Mouse (Mus musculus): ENCODE data around the gene Jade2.
A peak's percentile ranks its signal among the peaks of the same experiment; 100 is the strongest.

Gene Jade2

GRCm38 (mm10) chr11:51857081-51857671 lies at the start of gene Jade2:
Gene Jade2 (minus strand): TSS chr11:51857653.
- DNase-seq (ENCODE audit: low spot score), result no peak

- no peak for DNase-seq (ENCODE audit: low spot score)
Measured at GRCm38 (mm10) chr11:51904224-51904623, 46.8 kb upstream of the Jade2 start.

- no peak for DNase-seq (ENCODE audit: low spot score)
Measured at GRCm38 (mm10) chr11:51899691-51900090, 42.2 kb upstream of the Jade2 start.

GRCm38 (mm10) chr11:51898326-51899080 lies 41.0 kb upstream of the Jade2 start:
- no peak for DNase-seq (ENCODE audit: low spot score)

- DNase-seq (ENCODE audit: low spot score), result no peak
Measured at GRCm38 (mm10) chr11:51897311-51897710, 39.9 kb upstream of the Jade2 start.

GRCm38 (mm10) chr11:51896012-51896411 lies 38.6 kb upstream of the Jade2 start:
- no peak for DNase-seq (ENCODE audit: low spot score)

GRCm38 (mm10) chr11:51885681-51886080 lies 28.2 kb upstream of the Jade2 start:
- no peak for DNase-seq (ENCODE audit: low spot score)

GRCm38 (mm10) chr11:51884092-51884491 lies 26.6 kb upstream of the Jade2 start:
- no peak for DNase-seq (ENCODE audit: low spot score)

- DNase-seq (ENCODE audit: low spot score), result no peak
Measured at GRCm38 (mm10) chr11:51883670-51884069, 26.2 kb upstream of the Jade2 start.

- DNase-seq (ENCODE audit: low spot score), result no peak
Measured at GRCm38 (mm10) chr11:51881776-51882175, 24.3 kb upstream of the Jade2 start.

GRCm38 (mm10) chr11:51881041-51881730 lies 23.7 kb upstream of the Jade2 start:
- no peak for DNase-seq (ENCODE audit: low spot score)

- DNase-seq (ENCODE audit: low spot score), result no peak
Measured at GRCm38 (mm10) chr11:51876943-51877344, 19.5 kb upstream of the Jade2 start.

- no peak for DNase-seq (ENCODE audit: low spot score)
Measured at GRCm38 (mm10) chr11:51875792-51876195, 18.3 kb upstream of the Jade2 start.

- no peak for DNase-seq (ENCODE audit: low spot score)
Measured at GRCm38 (mm10) chr11:51875086-51875485, 17.6 kb upstream of the Jade2 start.

- DNase-seq (ENCODE audit: low spot score), result no peak
Measured at GRCm38 (mm10) chr11:51874266-51875036, 17.0 kb upstream of the Jade2 start.

- DNase-seq (ENCODE audit: low spot score), result no peak
Measured at GRCm38 (mm10) chr11:51873141-51873540, 15.7 kb upstream of the Jade2 start.

GRCm38 (mm10) chr11:51867261-51867660 lies 9.8 kb upstream of the Jade2 start:
- no peak for DNase-seq (ENCODE audit: low spot score)

- DNase-seq (ENCODE audit: low spot score), result no peak
Measured at GRCm38 (mm10) chr11:51866020-51866419, 8.6 kb upstream of the Jade2 start.

GRCm38 (mm10) chr11:51860666-51861065 lies 3.2 kb upstream of the Jade2 start:
- DNase-seq (ENCODE audit: low spot score), result no peak

GRCm38 (mm10) chr11:51859561-51859960 lies 2.1 kb upstream of the Jade2 start:
- DNase-seq (ENCODE audit: low spot score), result no peak

- DNase-seq (ENCODE audit: low spot score), result peak; percentile 39
Measured at GRCm38 (mm10) chr11:51858528-51859051, 1.1 kb upstream of the Jade2 start.

All from urinary bladder, postnatal 10 days (tissue).